In genomic region chr13:93305636-93306035, GRCm38 (mm10) we compare ENCODE assay signal across 8 mouse cellular contexts. TPM values are rescaled to one million over a fixed set of nuclear protein-coding genes. Genes with fewer than 3 reads are reported as not detected.
DNase-seq lines count a peak whose midpoint lies in the region; ATAC-seq and TF ChIP-seq lines count a peak whose summit lies in the region.

No protein-coding gene starts in this region.

- no peaks in the 10 kb centered on the region for H3K36me3 ChIP-seq in CH12.LX (replicated peaks in 1 of 2; ENCODE audit: control insufficient read depth in 1 of 2, insufficient read depth in 1 of 2, low read length in 1 of 2)
- H3K36me3 ChIP-seq in limb, embryonic 12.5 days: no peaks in the 10 kb centered on the region

- TF ChIP-seq CTCF in CH12.LX (conservative IDR thresholded peaks at IDR 0.05 in 1 of 2, IDR thresholded peaks at IDR 0.05 in 1 of 2; ENCODE audit: low read depth in 2 of 2, low read length in 2 of 2): no peak
- no peak for TF ChIP-seq CTCF in embryonic fibroblast, embryonic 13.5 days (IDR thresholded peaks at IDR 0.05; ENCODE audit: borderline replicate concordance, insufficient read depth, low read length)

- no peaks in the 10 kb centered on the region for H3K9me3 ChIP-seq in CH12.LX (replicated peaks; ENCODE audit: low read length)
- no peaks in the 10 kb centered on the region for H3K9me3 ChIP-seq in limb, embryonic 12.5 days

- dilution Hi-C loops in CH12.LX (cut with MboI; ENCODE audit: extremely low pct_ligation_motif_present, extremely low pct_unique_long_range_greater_than_20kb, low sequenced_read_pairs): no loop called here

- H3K4me1 ChIP-seq in CH12.LX (ENCODE audit: control insufficient read depth in 1 of 2, insufficient read depth in 2 of 2): peaks cover 9 to 56% of the 10 kb centered on the region in 2 experiments
- peaks cover 5% of the 10 kb centered on the region for H3K4me1 ChIP-seq in embryonic fibroblast, embryonic 13.5 days (ENCODE audit: control insufficient read depth, insufficient read depth, low read length)
- peaks cover 32% of the 10 kb centered on the region for H3K4me1 ChIP-seq in limb, embryonic 12.5 days (replicated peaks)

- ATAC-seq in limb, embryonic 12.5 days (ENCODE audit: insufficient number of reproducible peaks, insufficient read depth, low FRiP score, low TSS enrichment, low read depth): no peak

- peak overlapping the region; percentile 35 to 65 (median 48) for H3K4me3 ChIP-seq in CH12.LX (replicated peaks in 1 of 3; ENCODE audit: low read depth in 2 of 3, low read length in 2 of 3, poor library complexity in 1 of 3)
- H3K4me3 ChIP-seq in embryonic fibroblast, embryonic 13.5 days (ENCODE audit: insufficient read depth, low read length): peak overlapping the region; percentile 67
- H3K4me3 ChIP-seq in limb, embryonic 12.5 days (replicated peaks): peak overlapping the region; percentile 88

- TF ChIP-seq POLR2A in CH12.LX (IDR thresholded peaks at IDR 0.05; ENCODE audit: low read depth, low read length): no peak
- TF ChIP-seq POLR2A in embryonic fibroblast, embryonic 13.5 days (IDR thresholded peaks at IDR 0.05; ENCODE audit: low read depth, low read length): no peak

- DNase-seq in cerebellum, postnatal 10 days: peak; percentile 17 to 23
- no peak for DNase-seq in cerebellum, adult 11-12 months
- DNase-seq in CH12.LX (ENCODE audit: extremely low read depth): no peak
- peak; percentile 31 for DNase-seq in retina, postnatal 1 day
- no peak for DNase-seq in left cerebral cortex, adult 8-10 months (ENCODE audit: low spot score in 2 of 2)
- DNase-seq in layer of hippocampus, postnatal 25 days (ENCODE audit: extremely low spot score in 1 of 2, low spot score in 1 of 2): no peak

- TF ChIP-seq EP300 in CH12.LX (IDR thresholded peaks at IDR 0.05; ENCODE audit: low read length): no peak

- H3K4me2 ChIP-seq in CH12.LX (ENCODE audit: insufficient read depth, low read depth, poor library complexity, severe bottlenecking): peak overlapping the region; percentile 98
- H3K4me2 ChIP-seq in limb, embryonic 12.5 days: peak overlapping the region; percentile 70

- H3K9ac ChIP-seq in CH12.LX (ENCODE audit: insufficient read depth, low read depth): peak overlapping the region; percentile 19; the same call in 1 of the 2 replicates
- no peak overlapping the region for H3K9ac ChIP-seq in limb, embryonic 12.5 days (replicated peaks)

- H3K27me3 ChIP-seq in CH12.LX (replicated peaks): no peaks in the 10 kb centered on the region
- H3K27me3 ChIP-seq in limb, embryonic 12.5 days: no peaks in the 10 kb centered on the region

- H3K79me2 ChIP-seq in CH12.LX (replicated peaks; ENCODE audit: control insufficient read depth, extremely low read depth, insufficient read depth, poor library complexity, severe bottlenecking): peaks cover 17% of the 10 kb centered on the region

- no peak for TF ChIP-seq RAD21 in CH12.LX (IDR thresholded peaks at IDR 0.05; ENCODE audit: low read depth, low read length)

- H3K27ac ChIP-seq in CH12.LX (ENCODE audit: insufficient read depth, low read depth): no peak overlapping the region
- no peak overlapping the region for H3K27ac ChIP-seq in embryonic fibroblast, embryonic 13.5 days (ENCODE audit: insufficient read depth, low read length)
- no peak overlapping the region for H3K27ac ChIP-seq in limb, embryonic 12.5 days

- in situ Hi-C loops in CH12.LX (cut with MboI; ENCODE audit: low pct_ligation_motif_present, low pct_unique_long_range_greater_than_20kb, low sequenced_read_pairs): no loop called here

- 16% methylated on average over 7 of the region's 7 CpGs for WGBS in limb, embryonic 12.5 days

TF ChIP-seq in CH12.LX, 34 proteins besides CTCF, POLR2A, EP300 and RAD21:
- TF ChIP-seq JUND (conservative IDR thresholded peaks at IDR 0.05; ENCODE audit: low read depth, low read length): no peak
- no peak for TF ChIP-seq MEF2A (IDR thresholded peaks at IDR 0.05; ENCODE audit: borderline replicate concordance, low read depth, low read length)
- no peak for TF ChIP-seq SMC3 (IDR thresholded peaks at IDR 0.05; ENCODE audit: low read depth, low read length)
- TF ChIP-seq USF1 (IDR thresholded peaks at IDR 0.05; ENCODE audit: low read depth, low read length): no peak
- TF ChIP-seq POLR2AphosphoS2 (IDR thresholded peaks at IDR 0.05; ENCODE audit: low read depth, low read length): no peak
- no peak for TF ChIP-seq TBP (conservative IDR thresholded peaks at IDR 0.05; ENCODE audit: low read depth, low read length)
- TF ChIP-seq MAX (IDR thresholded peaks at IDR 0.05; ENCODE audit: low read length): no peak
- TF ChIP-seq MAZ (IDR thresholded peaks at IDR 0.05; ENCODE audit: low read depth, low read length): no peak
- TF ChIP-seq ZC3H11A (IDR thresholded peaks at IDR 0.05; ENCODE audit: low read depth, low read length): no peak
- no peak for TF ChIP-seq CHD2 (IDR thresholded peaks at IDR 0.05; ENCODE audit: low read length)
- TF ChIP-seq SIN3A (IDR thresholded peaks at IDR 0.05; ENCODE audit: low read length): no peak
- TF ChIP-seq USF2 (conservative IDR thresholded peaks at IDR 0.05; ENCODE audit: low read depth, low read length): no peak
- no peak for TF ChIP-seq PAX5 (IDR thresholded peaks at IDR 0.05; ENCODE audit: low read length)
- TF ChIP-seq MXI1 (IDR thresholded peaks at IDR 0.05; ENCODE audit: low read depth, low read length): no peak
- TF ChIP-seq E2F4 (IDR thresholded peaks at IDR 0.05; ENCODE audit: insufficient replicate concordance, low read depth, low read length): no peak

RNA-seq across cellular contexts. Expression of gene Homer1, which starts 6.2 kb away (rescaled TPM):
- total RNA-seq in CH12.LX (2012; rRNA removed): 16.2 and 16.4 TPM in 2 replicates
- total RNA-seq in CH12.LX (2014; rRNA removed): 32.2 and 35.7 TPM in 2 replicates
- polyA plus RNA-seq in CH12.LX (2012; ENCODE audit: insufficient read length, low read depth): 12.6 and 14.6 TPM in 2 replicates
- polyA plus RNA-seq in embryonic fibroblast, embryonic 13.5 days (2011; ENCODE audit: insufficient read length, low read depth, missing spikeins): 19.4 and 21.5 TPM in 2 replicates
- polyA plus RNA-seq in limb, embryonic 12.5 days (2016; fragmentation: Nextera tagmentation; extraction: Ambion mirVana): 11.9 and 13.2 TPM in 2 replicates
- 100 to 1,000 TPM; 189 to 264 (median 200) TPM for total RNA-seq in left cerebral cortex, adult 8-10 months (2022)
- 100 to 1,000 TPM; 177 to 187 TPM for total RNA-seq in layer of hippocampus, postnatal 25 days (2021)

Comparison
In these comparisons a context has a peak if more than half of its experiments do, and no peak if none do; other contexts are left out.
1. DNase-seq: peak in cerebellum, postnatal 10 days (2 of 2) and retina, postnatal 1 day (single experiment); none in cerebellum, adult 11-12 months (single experiment), CH12.LX (single experiment), left cerebral cortex, adult 8-10 months (0 of 2) and layer of hippocampus, postnatal 25 days (0 of 2).
2. RNA of gene Homer1, which starts 6.2 kb away (total RNA-seq): 189 to 264 TPM in left cerebral cortex, adult 8-10 months and 177 to 187 TPM in layer of hippocampus, postnatal 25 days; 16.2 to 35.7 TPM in CH12.LX; every median in the first group is over 4 times any median in the second.
3. Peak in every context shown above with its lines, with median percentiles within 50 percentile points of each other: H3K4me3 ChIP-seq.